Mouse (Mus musculus) Muller cell, postnatal 12 days (primary cell): ENCODE measurements around the gene Gm19345.
A peak's percentile ranks its signal among the peaks of the same experiment; 100 is the strongest.

ENCODE experiments used
- DNase-seq: peaks from one replicate; pipeline ENCODE4 v3.0.0-alpha.2; 2015; ENCODE audit errors: inconsistent ontology term

Gene Gm19345

DNA sequence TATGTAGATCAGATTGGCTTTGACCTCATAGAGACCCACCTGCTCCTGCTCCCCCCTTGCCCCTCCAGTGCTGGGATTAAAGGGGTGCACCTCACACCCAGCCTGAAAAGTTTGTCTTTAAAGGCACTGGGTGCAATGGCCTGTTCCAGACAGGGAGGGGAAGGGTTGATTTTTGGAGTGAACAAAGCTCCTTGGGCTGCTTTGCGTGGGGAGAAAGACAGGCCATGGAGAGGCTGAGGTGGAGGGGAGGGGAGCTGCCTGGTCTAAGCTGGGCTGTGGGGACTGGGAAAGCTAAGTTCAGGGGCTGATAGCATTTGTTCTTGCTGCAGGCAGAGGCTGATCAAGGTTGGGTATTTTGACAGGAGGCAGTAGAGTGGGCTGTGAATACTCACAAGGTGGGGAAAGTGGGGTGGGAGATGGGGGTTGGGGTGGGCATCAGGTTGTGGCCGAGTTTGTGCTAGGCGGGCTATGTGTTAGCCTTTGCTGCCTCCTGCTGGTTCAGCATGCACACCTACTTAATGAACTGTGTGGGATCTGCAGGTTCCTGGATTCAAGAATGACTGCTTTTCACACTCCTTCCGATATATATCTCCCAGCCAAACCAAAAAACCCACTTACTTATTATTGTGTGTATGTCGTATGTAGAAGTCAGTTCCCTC lies 20.3 kb downstream of the Gm19345 start:
- no peak for DNase-seq

DNA sequence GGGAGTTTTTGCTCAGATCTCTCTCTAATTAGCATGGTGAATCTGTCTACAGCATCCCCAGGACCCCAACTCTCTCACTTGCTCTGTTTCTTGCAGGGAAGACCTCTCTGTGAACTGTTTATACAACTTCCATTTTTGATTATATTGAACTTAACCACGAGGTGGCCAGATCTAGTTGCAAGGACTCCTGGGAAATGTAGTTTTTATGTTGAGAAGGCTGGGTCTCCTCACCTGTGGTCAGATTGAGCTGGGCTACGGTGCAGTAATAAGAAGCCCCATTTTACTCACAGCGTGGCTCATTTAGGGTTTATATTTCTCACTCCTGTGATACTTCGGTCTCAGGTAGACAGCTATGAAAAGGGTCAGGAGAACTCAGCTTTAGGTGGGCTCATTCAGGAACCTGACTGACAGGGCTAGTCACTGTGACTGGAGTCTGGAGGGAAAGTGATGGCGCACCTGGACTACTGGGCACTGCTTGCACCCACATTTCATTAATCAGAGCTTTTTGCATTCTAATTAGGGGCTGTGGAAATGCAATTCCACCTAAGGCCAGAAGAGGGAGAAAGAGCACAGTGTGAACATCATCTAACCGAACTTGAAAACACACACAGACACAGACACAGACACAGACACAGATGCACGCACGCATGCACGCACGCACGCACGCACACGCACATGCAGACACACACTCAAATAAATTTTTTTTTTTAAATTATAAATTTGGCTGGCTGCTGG lies 24.3 kb downstream of the Gm19345 start:
- peak; percentile 55 for DNase-seq

DNA sequence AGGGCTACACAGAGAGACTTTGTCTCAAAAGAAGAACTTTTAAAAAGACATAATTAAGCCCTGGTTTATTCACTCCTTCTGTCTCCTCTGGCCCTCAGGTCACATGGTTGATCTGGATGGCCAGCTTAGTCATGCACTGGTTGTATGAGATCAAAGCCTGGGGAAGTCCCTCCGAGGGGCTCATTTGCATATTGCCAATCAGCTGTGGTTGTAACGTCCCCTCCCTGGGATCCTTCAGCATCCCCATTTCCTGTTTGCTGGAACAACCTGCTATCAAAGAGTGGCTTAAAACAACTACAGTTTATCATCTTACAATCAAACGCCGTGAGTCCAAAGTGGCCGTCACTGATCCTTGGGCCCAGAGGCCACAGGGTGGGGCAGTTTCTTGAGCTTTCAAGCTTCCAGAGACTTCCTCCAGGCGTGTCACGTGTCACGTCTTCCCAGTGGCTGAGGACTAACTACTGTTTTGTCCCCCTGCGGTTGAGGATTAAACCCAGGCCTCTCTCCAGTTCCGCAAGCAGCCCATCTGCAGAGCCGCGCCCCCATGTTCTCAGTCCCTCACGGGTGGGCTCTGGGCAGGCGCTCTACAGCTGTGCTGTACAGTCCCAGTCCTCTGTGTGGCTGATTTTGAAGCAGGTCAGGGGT lies 25.1 kb downstream of the Gm19345 start:
- peak; percentile 72 for DNase-seq

DNA sequence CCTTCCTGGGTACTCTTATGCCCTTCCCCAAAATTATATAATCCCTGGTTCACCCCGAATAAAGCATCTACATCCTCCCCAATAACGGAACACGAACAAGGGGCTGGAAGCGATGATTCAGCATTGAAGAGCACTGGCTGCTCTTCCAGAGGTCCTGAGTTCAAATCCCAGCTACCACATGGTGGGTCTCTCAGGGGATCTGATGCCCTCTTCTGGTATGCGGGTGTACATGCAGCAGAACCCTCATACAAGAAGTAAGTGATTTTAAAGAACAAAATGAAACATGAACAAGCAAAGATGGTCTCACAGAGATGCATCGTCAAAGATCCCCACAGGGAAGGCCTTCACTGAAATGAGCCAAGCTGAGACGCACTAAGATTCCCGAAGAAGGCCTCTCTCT lies 29.0 kb downstream of the Gm19345 start:
- DNase-seq = no peak

DNA sequence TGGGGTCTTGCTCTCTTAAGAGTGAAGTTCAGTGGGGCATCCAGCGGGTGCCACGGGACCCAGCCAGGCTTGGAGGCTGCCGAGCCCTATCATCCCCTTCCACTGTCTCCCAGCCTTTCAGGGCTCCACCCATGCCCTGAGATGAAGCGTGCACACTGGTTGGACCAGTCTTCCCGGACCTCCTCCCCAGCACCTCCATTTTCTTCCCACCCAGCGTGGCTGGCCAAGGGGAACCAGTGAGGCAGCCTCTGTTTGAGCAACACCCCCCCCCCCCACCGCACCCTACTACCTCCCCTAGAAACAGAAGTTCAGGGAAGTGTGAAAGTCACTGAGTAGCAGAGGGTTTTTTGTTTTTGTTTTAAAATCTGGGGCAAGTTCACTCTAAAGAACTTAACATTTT lies 36.0 kb downstream of the Gm19345 start, which contains the start of gene Ceacam19:
TSS of gene Ceacam19 (minus strand) at position 117 of the 400 bp plus-strand sequence.
- DNase-seq = no peak

DNA sequence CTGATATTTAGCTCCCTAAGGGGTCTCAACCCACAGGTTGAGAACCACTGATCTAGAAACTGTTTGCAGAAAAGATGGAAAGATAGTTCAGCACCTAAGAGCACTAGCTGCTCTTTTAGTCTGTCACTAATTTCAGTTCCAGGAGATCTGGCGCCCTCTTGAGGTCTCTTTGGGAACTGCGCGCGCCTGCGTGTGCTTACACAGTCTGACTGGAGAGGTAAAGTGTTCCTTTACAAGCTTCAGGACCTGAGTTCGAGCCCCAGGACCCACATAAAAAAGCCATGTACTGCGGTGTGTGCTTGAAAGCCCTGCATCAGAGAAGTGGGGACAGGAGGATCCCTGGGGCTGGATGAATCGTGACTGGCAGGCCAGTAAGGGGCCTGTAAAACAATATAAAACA lies 38.1 kb downstream of the Gm19345 start:
- DNase-seq = no peak
